Mouse (Mus musculus) heart, postnatal 25 days (tissue): ENCODE data around the gene En1. TPM values are rescaled to one million over a fixed set of nuclear protein-coding genes. Genes with fewer than 3 reads are reported as not detected.

Experiments used
- DNase-seq: peaks from one replicate; pipeline ENCODE4 v3.0.0; 2022; ENCODE audit warnings: low spot score
- intact Hi-C: fragments of 180-260 bp; cut with DNase I; formaldehyde crosslinking; loops from one replicate; pipeline ENCODE4 v1.15.1; 2025
- total RNA-seq, 2 experiments: library from RNA; stranded (reverse); gene quantifications; 2 replicates each; pipeline ENCODE4 v1.2.3; 2021

Gene En1
- total RNA-seq, 2 experiments from 2014 or later, result not detected

- DNase-seq, result no peak
- intact Hi-C loops, result no loop called here
These were observed 12.3 kb downstream of the En1 start for GRCm38 (mm10) chr1:120614307-120615100.

- DNase-seq, result no peak
- intact Hi-C loops, result no loop called here
These were observed 13.3 kb downstream of the En1 start for GRCm38 (mm10) chr1:120615521-120615920.

GRCm38 (mm10) chr1:120615927-120616326, 13.7 kb downstream of the En1 start:
- DNase-seq, result no peak
- intact Hi-C loops, result no loop called here

- intact Hi-C loops, result no loop called here
- DNase-seq, result no peak
These were observed 19.2 kb downstream of the En1 start for GRCm38 (mm10) chr1:120621383-120621782.

- no peak for DNase-seq
- intact Hi-C loops, result no loop called here
These were observed 24.9 kb downstream of the En1 start for GRCm38 (mm10) chr1:120626930-120627621.

GRCm38 (mm10) chr1:120627622-120628001, 25.4 kb downstream of the En1 start:
- intact Hi-C loops, result no loop called here
- no peak for DNase-seq

- intact Hi-C loops, result no loop called here
- no peak for DNase-seq
These were observed 26.6 kb downstream of the En1 start for GRCm38 (mm10) chr1:120628821-120629220.

- intact Hi-C loops, result no loop called here
These were observed 41.2 kb downstream of the En1 start for GRCm38 (mm10) chr1:120643380-120643779.

GRCm38 (mm10) chr1:120643848-120644711, 41.9 kb downstream of the En1 start:
- intact Hi-C loops, result no loop called here
- DNase-seq, result no peak

More at GRCm38 (mm10) chr1:120643380-120643779, 41.2 kb downstream of the En1 start:
- no peak for DNase-seq

GRCm38 (mm10) chr1:120644755-120645154, 42.5 kb downstream of the En1 start:
- no peak for DNase-seq

GRCm38 (mm10) chr1:120650068-120650467, 47.9 kb downstream of the En1 start:
- intact Hi-C loops, result no loop called here
- DNase-seq, result no peak

More at GRCm38 (mm10) chr1:120644755-120645154, 42.5 kb downstream of the En1 start:
- intact Hi-C loops, result no loop called here

- no peak for DNase-seq
- intact Hi-C loops, result no loop called here
These were observed 49.8 kb downstream of the En1 start for GRCm38 (mm10) chr1:120651997-120652396.

- DNase-seq, result no peak
- intact Hi-C loops, result no loop called here
These were observed 52.8 kb downstream of the En1 start for GRCm38 (mm10) chr1:120654950-120655396.

Other genes with a start within 250 kb of the En1 start
- under 1 TPM in 1 of 2 experiments, not detected in 1; 0.14 TPM for gene Marco, start 97.4 kb upstream of the En1 start, total RNA-seq